Mouse (Mus musculus): Measurements from ENCODE around the gene Dnase1. TPM values are rescaled to one million over a fixed set of nuclear protein-coding genes. Genes with fewer than 3 reads are reported as not detected.
"Not testable (repeated sequence)": the region's sequence is repeated elsewhere in the genome, so short reads cannot be mapped to it uniquely, and the experiment has no call there.

Dnase1 gene
- polyA plus RNA-seq (2014; fragmentation: Nextera tagmentation; extraction: Ambion mirVana) = 4.4 and 4.5 TPM in 2 replicates

GRCm38 (mm10) chr16:4036807-4037206 is at the start of gene Dnase1:
Gene Dnase1, plus strand, starts transcription at chr16:4036942.
- H3K9me3 ChIP-seq (ENCODE audit: control insufficient read depth, low read length) = no peaks in the 10 kb centered on the region
- H3K27me3 ChIP-seq (ENCODE audit: control insufficient read depth, insufficient read depth, low read length) = no peaks in the 10 kb centered on the region
- H3K4me3 ChIP-seq (ENCODE audit: control insufficient read depth in 1 of 2, insufficient read depth in 1 of 2, low read depth in 1 of 2, low read length in 2 of 2) = no peak within 1 kb of the TSS
- WGBS = 73% methylated on average over 5 of the region's 5 CpGs
- ATAC-seq (ENCODE audit: insufficient number of reproducible peaks, insufficient read depth, low FRiP score, low read depth) = no peak
- peaks cover 0 to 5% of the 10 kb centered on the region in 2 experiments; a peak in 1 of 4 replicates for H3K4me1 ChIP-seq (ENCODE audit: control insufficient read depth in 2 of 2, insufficient read depth in 2 of 2, low read length in 2 of 2)
- H3K36me3 ChIP-seq (ENCODE audit: control insufficient read depth, insufficient read depth, low read length) = peaks cover 52% of the 10 kb centered on the region
- H3K27ac ChIP-seq (replicated peaks in 1 of 2; ENCODE audit: control insufficient read depth in 1 of 2, insufficient read depth in 1 of 2, low read depth in 2 of 2, low read length in 2 of 2) = no peak within 1 kb of the TSS
- H3K4me2 ChIP-seq (ENCODE audit: low read length) = no peak within 1 kb of the TSS
- H3K9ac ChIP-seq (ENCODE audit: low read length) = no peak within 1 kb of the TSS

GRCm38 (mm10) chr16:3988410-3988809 is 48.3 kb upstream of the Dnase1 start:
- Histone ChIP-seq H3K4me2 (ENCODE audit: low read length) (no peak overlapping the region), H3K9ac (ENCODE audit: low read length) (no peak overlapping the region), H3K27me3 (ENCODE audit: control insufficient read depth, insufficient read depth, low read length) (no peaks in the 10 kb centered on the region), H3K36me3 (ENCODE audit: control insufficient read depth, insufficient read depth, low read length) (peaks cover 97% of the 10 kb centered on the region), H3K27ac (replicated peaks in 1 of 2; ENCODE audit: control insufficient read depth in 1 of 2, insufficient read depth in 1 of 2, low read depth in 2 of 2, low read length in 2 of 2) (no peak overlapping the region), H3K9me3 (ENCODE audit: control insufficient read depth, low read length) (no peaks in the 10 kb centered on the region), H3K4me3 (ENCODE audit: control insufficient read depth in 1 of 2, insufficient read depth in 1 of 2, low read depth in 1 of 2, low read length in 2 of 2) (no peak overlapping the region), H3K4me1 (ENCODE audit: control insufficient read depth in 2 of 2, insufficient read depth in 2 of 2, low read length in 2 of 2) (no peaks in the 10 kb centered on the region)
- ATAC-seq (ENCODE audit: insufficient number of reproducible peaks, insufficient read depth, low FRiP score, low read depth) = no peak
- WGBS = 88% methylated on average over 4 of the region's 4 CpGs

- WGBS = 1% methylated on average over 58 of the region's 58 CpGs
- Histone ChIP-seq H3K4me2 (ENCODE audit: low read length) (peak within 1 kb of the TSS; percentile 94), H3K4me1 (ENCODE audit: control insufficient read depth in 2 of 2, insufficient read depth in 2 of 2, low read length in 2 of 2) (peaks cover 0 to 10% of the 10 kb centered on the region in 2 experiments; a peak in 2 of 4 replicates), H3K9ac (ENCODE audit: low read length) (peak within 1 kb of the TSS; percentile 92), H3K36me3 (ENCODE audit: control insufficient read depth, insufficient read depth, low read length) (peaks cover 29% of the 10 kb centered on the region), H3K9me3 (ENCODE audit: control insufficient read depth, low read length) (no peaks in the 10 kb centered on the region), H3K27ac (replicated peaks in 1 of 2; ENCODE audit: control insufficient read depth in 1 of 2, insufficient read depth in 1 of 2, low read depth in 2 of 2, low read length in 2 of 2) (peak within 1 kb of the TSS; percentile 91 to 93), H3K27me3 (ENCODE audit: control insufficient read depth, insufficient read depth, low read length) (no peaks in the 10 kb centered on the region), H3K4me3 (ENCODE audit: control insufficient read depth in 1 of 2, insufficient read depth in 1 of 2, low read depth in 1 of 2, low read length in 2 of 2) (peak within 1 kb of the TSS; percentile 73 to 75)
- ATAC-seq (ENCODE audit: insufficient number of reproducible peaks, insufficient read depth, low FRiP score, low read depth) = peak; percentile 98
Measured at GRCm38 (mm10) chr16:4003489-4004398, 33.0 kb upstream of the Dnase1 start, which contains the start of gene Slx4. Gene Slx4, minus strand, starts transcription at chr16:4003770.

GRCm38 (mm10) chr16:4012882-4013570 is 23.7 kb upstream of the Dnase1 start:
- Histone ChIP-seq H3K27me3 (ENCODE audit: control insufficient read depth, insufficient read depth, low read length) (no peaks in the 10 kb centered on the region), H3K4me1 (ENCODE audit: control insufficient read depth in 2 of 2, insufficient read depth in 2 of 2, low read length in 2 of 2) (no peaks in the 10 kb centered on the region), H3K27ac (replicated peaks in 1 of 2; ENCODE audit: control insufficient read depth in 1 of 2, insufficient read depth in 1 of 2, low read depth in 2 of 2, low read length in 2 of 2) (no peak overlapping the region), H3K4me2 (ENCODE audit: low read length) (no peak overlapping the region), H3K9ac (ENCODE audit: low read length) (no peak overlapping the region), H3K36me3 (ENCODE audit: control insufficient read depth, insufficient read depth, low read length) (no peaks in the 10 kb centered on the region), H3K9me3 (ENCODE audit: control insufficient read depth, low read length) (0 out of 2 replicates have a peak, but pooled peaks cover 7% of the 10 kb centered on the region), H3K4me3 (ENCODE audit: control insufficient read depth in 1 of 2, insufficient read depth in 1 of 2, low read depth in 1 of 2, low read length in 2 of 2) (no peak overlapping the region)
- 48% methylated on average over 4 of the region's 4 CpGs for WGBS
- ATAC-seq (ENCODE audit: insufficient number of reproducible peaks, insufficient read depth, low FRiP score, low read depth) = no peak

- H3K4me2 ChIP-seq (ENCODE audit: low read length) = no peak overlapping the region
- no peaks in the 10 kb centered on the region for H3K27me3 ChIP-seq (ENCODE audit: control insufficient read depth, insufficient read depth, low read length)
- no peaks in the 10 kb centered on the region for H3K4me1 ChIP-seq (ENCODE audit: control insufficient read depth in 2 of 2, insufficient read depth in 2 of 2, low read length in 2 of 2)
- no peak overlapping the region for H3K27ac ChIP-seq (replicated peaks in 1 of 2; ENCODE audit: control insufficient read depth in 1 of 2, insufficient read depth in 1 of 2, low read depth in 2 of 2, low read length in 2 of 2)
- no peak for ATAC-seq (ENCODE audit: insufficient number of reproducible peaks, insufficient read depth, low FRiP score, low read depth)
- H3K9ac ChIP-seq (ENCODE audit: low read length) = no peak overlapping the region
- H3K4me3 ChIP-seq (ENCODE audit: control insufficient read depth in 1 of 2, insufficient read depth in 1 of 2, low read depth in 1 of 2, low read length in 2 of 2) = no peak overlapping the region
- WGBS = 74% methylated on average over 5 of the region's 5 CpGs
- 0 out of 2 replicates have a peak, but pooled peaks cover 7% of the 10 kb centered on the region for H3K9me3 ChIP-seq (ENCODE audit: control insufficient read depth, low read length)
- H3K36me3 ChIP-seq (ENCODE audit: control insufficient read depth, insufficient read depth, low read length) = no peaks in the 10 kb centered on the region
Measured at GRCm38 (mm10) chr16:4014040-4014668, 22.6 kb upstream of the Dnase1 start.

- WGBS = 68% methylated on average over 17 of the region's 17 CpGs
- not testable (repeated sequence) for H3K27ac ChIP-seq (replicated peaks in 1 of 2; ENCODE audit: control insufficient read depth in 1 of 2, insufficient read depth in 1 of 2, low read depth in 2 of 2, low read length in 2 of 2); ATAC-seq (ENCODE audit: insufficient number of reproducible peaks, insufficient read depth, low FRiP score, low read depth); H3K27me3 ChIP-seq (ENCODE audit: control insufficient read depth, insufficient read depth, low read length); H3K9ac ChIP-seq (ENCODE audit: low read length); H3K4me2 ChIP-seq (ENCODE audit: low read length); H3K36me3 ChIP-seq (ENCODE audit: control insufficient read depth, insufficient read depth, low read length); H3K9me3 ChIP-seq (ENCODE audit: control insufficient read depth, low read length); H3K4me1 ChIP-seq (ENCODE audit: control insufficient read depth in 2 of 2, insufficient read depth in 2 of 2, low read length in 2 of 2); H3K4me3 ChIP-seq (ENCODE audit: control insufficient read depth in 1 of 2, insufficient read depth in 1 of 2, low read depth in 1 of 2, low read length in 2 of 2)
Measured at GRCm38 (mm10) chr16:4016786-4017185, 20.0 kb upstream of the Dnase1 start.

GRCm38 (mm10) chr16:4017466-4017865 is 19.3 kb upstream of the Dnase1 start:
- not testable (repeated sequence) for ATAC-seq (ENCODE audit: insufficient number of reproducible peaks, insufficient read depth, low FRiP score, low read depth); H3K27ac ChIP-seq (replicated peaks in 1 of 2; ENCODE audit: control insufficient read depth in 1 of 2, insufficient read depth in 1 of 2, low read depth in 2 of 2, low read length in 2 of 2); H3K27me3 ChIP-seq (ENCODE audit: control insufficient read depth, insufficient read depth, low read length); H3K9me3 ChIP-seq (ENCODE audit: control insufficient read depth, low read length); H3K9ac ChIP-seq (ENCODE audit: low read length); H3K36me3 ChIP-seq (ENCODE audit: control insufficient read depth, insufficient read depth, low read length); H3K4me3 ChIP-seq (ENCODE audit: control insufficient read depth in 1 of 2, insufficient read depth in 1 of 2, low read depth in 1 of 2, low read length in 2 of 2); H3K4me2 ChIP-seq (ENCODE audit: low read length); H3K4me1 ChIP-seq (ENCODE audit: control insufficient read depth in 2 of 2, insufficient read depth in 2 of 2, low read length in 2 of 2)
- 78% methylated on average over 6 of the region's 6 CpGs for WGBS

Data from heart, embryonic 14.5 days (tissue).